Mouse (Mus musculus): Measurements from ENCODE around the gene Vmn1r48. TPM values are rescaled to one million over a fixed set of nuclear protein-coding genes. Genes with fewer than 3 reads are reported as not detected.
"Not testable (repeated sequence)": the region's sequence is repeated elsewhere in the genome, so short reads cannot be mapped to it uniquely, and the experiment has no call there.

The Vmn1r48 gene
- not detected in 2 replicates for total RNA-seq (2014; fragmentation: Nextera tagmentation)
- total RNA-seq (2017), result not detected in 2 replicates

DNA sequence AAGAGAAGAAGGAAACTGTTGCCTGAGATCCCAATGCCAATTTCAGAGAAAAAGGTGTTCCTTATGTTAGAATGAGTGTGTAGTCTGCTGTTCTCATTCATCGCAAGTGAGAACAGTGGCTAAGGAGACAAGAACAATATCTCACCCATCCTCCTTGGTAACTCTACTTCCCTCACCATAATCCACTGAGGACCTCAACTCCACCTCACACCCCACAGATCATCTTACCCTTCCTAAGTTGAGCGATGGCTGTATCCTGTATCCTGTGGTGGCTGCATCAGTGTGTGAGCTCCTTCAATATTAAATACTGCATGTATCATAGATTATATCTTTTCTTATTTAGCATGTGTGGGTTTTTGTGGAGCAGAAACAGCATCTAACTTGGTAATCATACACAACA, at the start of gene Vmn1r48:
Vmn1r48 (minus strand) TSS at position 101 of the 400 bp plus-strand sequence.
- ATAC-seq (replicated peaks; ENCODE audit: low FRiP score, low TSS enrichment, poor library complexity, severe bottlenecking), result not testable (repeated sequence)

- ATAC-seq (replicated peaks; ENCODE audit: low FRiP score, low TSS enrichment, poor library complexity, severe bottlenecking), result no peak
Observed at GRCm38 (mm10) chr6:90078406-90078805, 41.8 kb upstream of the Vmn1r48 start, which contains the start of gene Vmn1r49. Gene Vmn1r49 (minus strand): TSS chr6:90078506.

DNA sequence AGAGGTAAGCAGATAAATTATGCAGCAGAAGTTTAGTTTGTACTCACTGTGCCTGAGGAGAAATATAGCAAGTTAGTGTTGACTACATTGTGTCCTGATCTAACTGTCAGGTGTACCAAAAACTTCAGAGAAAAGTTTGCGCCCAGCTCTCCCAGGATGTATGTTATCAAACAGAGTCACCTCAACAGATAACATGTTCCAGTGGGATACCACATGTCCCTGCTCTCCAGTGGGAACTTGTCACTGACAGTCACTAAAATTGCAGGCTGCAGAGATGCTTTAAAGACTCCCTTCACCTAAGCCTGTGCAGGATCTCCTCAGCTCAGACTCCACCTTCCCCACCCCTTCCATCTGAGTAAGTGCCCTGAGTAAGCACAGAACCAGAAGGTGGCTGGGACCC, 20.8 kb downstream of the Vmn1r48 start, which contains the start of gene Vmn1r47:
Vmn1r47 (plus strand) TSS at position 301 of the 400 bp plus-strand sequence.
- ATAC-seq (replicated peaks; ENCODE audit: low FRiP score, low TSS enrichment, poor library complexity, severe bottlenecking), result not testable (repeated sequence)

- ATAC-seq (replicated peaks; ENCODE audit: low FRiP score, low TSS enrichment, poor library complexity, severe bottlenecking), result no peak
Observed at GRCm38 (mm10) chr6:89985989-89986388, 50.7 kb downstream of the Vmn1r48 start.

Other genes starting within 250 kb of the Vmn1r48 start
- not detected in 2 replicates for gene Vmn1r42, start 160.4 kb downstream of the Vmn1r48 start, total RNA-seq (2014; fragmentation: Nextera tagmentation)
- not detected in 2 replicates for gene Vmn1r42, start 160.4 kb downstream of the Vmn1r48 start, total RNA-seq (2017)
- gene Vmn1r43, start 160.4 kb downstream of the Vmn1r48 start, total RNA-seq (2014; fragmentation: Nextera tagmentation), result not detected in 2 replicates
- not detected in 2 replicates for gene Vmn1r43, start 160.4 kb downstream of the Vmn1r48 start, total RNA-seq (2017)
- gene Vmn1r44, start 153.2 kb downstream of the Vmn1r48 start, total RNA-seq (2014; fragmentation: Nextera tagmentation), result not detected in 2 replicates
- not detected in 2 replicates for gene Vmn1r44, start 153.2 kb downstream of the Vmn1r48 start, total RNA-seq (2017)
- gene Vmn1r45, start 96.2 kb downstream of the Vmn1r48 start, total RNA-seq (2014; fragmentation: Nextera tagmentation), result not detected in 2 replicates
- gene Vmn1r45, start 96.2 kb downstream of the Vmn1r48 start, total RNA-seq (2017), result not detected in 2 replicates
- gene Vmn1r46, start 67.5 kb downstream of the Vmn1r48 start, total RNA-seq (2014; fragmentation: Nextera tagmentation), result not detected in 2 replicates
- not detected in 2 replicates for gene Vmn1r46, start 67.5 kb downstream of the Vmn1r48 start, total RNA-seq (2017)
- gene Vmn1r47, start 20.7 kb downstream of the Vmn1r48 start, total RNA-seq (2014; fragmentation: Nextera tagmentation), result not detected in 2 replicates
- not detected in 2 replicates for gene Vmn1r47, start 20.7 kb downstream of the Vmn1r48 start, total RNA-seq (2017)
- gene Vmn1r49, start 41.7 kb upstream of the Vmn1r48 start, total RNA-seq (2014; fragmentation: Nextera tagmentation), result not detected in 2 replicates
- gene Vmn1r49, start 41.7 kb upstream of the Vmn1r48 start, total RNA-seq (2017), result not detected in 2 replicates
- gene Vmn1r50, start 64.6 kb upstream of the Vmn1r48 start, total RNA-seq (2014; fragmentation: Nextera tagmentation), result not detected in 2 replicates
- gene Vmn1r50, start 64.6 kb upstream of the Vmn1r48 start, total RNA-seq (2017), result not detected in 2 replicates
- not detected in 2 replicates for gene Vmn1r51, start 85.8 kb upstream of the Vmn1r48 start, total RNA-seq (2014; fragmentation: Nextera tagmentation)
- gene Vmn1r51, start 85.8 kb upstream of the Vmn1r48 start, total RNA-seq (2017), result not detected in 2 replicates
- not detected in 2 replicates for gene Vmn1r52, start 138.0 kb upstream of the Vmn1r48 start, total RNA-seq (2014; fragmentation: Nextera tagmentation)
- gene Vmn1r52, start 138.0 kb upstream of the Vmn1r48 start, total RNA-seq (2017), result not detected in 2 replicates
- gene V1ra8, start 166.0 kb upstream of the Vmn1r48 start, total RNA-seq (2014; fragmentation: Nextera tagmentation), result not detected in 2 replicates
- not detected in 2 replicates for gene V1ra8, start 166.0 kb upstream of the Vmn1r48 start, total RNA-seq (2017)
- not detected in 2 replicates for gene Vmn1r53, start 187.6 kb upstream of the Vmn1r48 start, total RNA-seq (2014; fragmentation: Nextera tagmentation)
- not detected in 2 replicates for gene Vmn1r53, start 187.6 kb upstream of the Vmn1r48 start, total RNA-seq (2017)
- not detected in 2 replicates for gene Vmn1r54, start 209.5 kb upstream of the Vmn1r48 start, total RNA-seq (2014; fragmentation: Nextera tagmentation)
- not detected in 2 replicates for gene Vmn1r54, start 209.5 kb upstream of the Vmn1r48 start, total RNA-seq (2017)

Measured in megakaryocyte-erythroid progenitor cell, adult 5-6 weeks (primary cell).